In genomic region chr2:116893988-116894363, GRCm38 (mm10) we compare ENCODE assay signal across 7 mouse cellular contexts. TPM values are rescaled to one million over a fixed set of nuclear protein-coding genes. Genes with fewer than 3 reads are reported as not detected.
A peak's percentile ranks its signal among the peaks of the same experiment; 100 is the strongest.
DNase-seq lines count a peak whose midpoint lies in the region; ATAC-seq and TF ChIP-seq lines count a peak whose summit lies in the region.

No protein-coding gene starts in this region.

- no peak overlapping the region; the same call in 1 of the 2 replicates for H3K9ac ChIP-seq in heart, embryonic 15.5 days
- H3K9ac ChIP-seq in stomach, postnatal 0 days (ENCODE audit: low read length): no peak overlapping the region

- H3K27ac ChIP-seq in heart, embryonic 15.5 days: no peak overlapping the region
- no peak overlapping the region for H3K27ac ChIP-seq in stomach, postnatal 0 days (replicated peaks)

- 3% methylated on average over 9 of the region's 9 CpGs for WGBS in heart, embryonic 15.5 days
- 3% methylated on average over 9 of the region's 9 CpGs for WGBS in stomach, postnatal 0 days

- H3K27me3 ChIP-seq in heart, embryonic 15.5 days: peaks cover 13% of the 10 kb centered on the region
- H3K27me3 ChIP-seq in megakaryocyte, embryonic 14.5 days (replicated peaks): peaks cover 11% of the 10 kb centered on the region
- no peaks in the 10 kb centered on the region for H3K27me3 ChIP-seq in stomach, postnatal 0 days (ENCODE audit: control insufficient read depth, insufficient read depth, low read length)

- peak; percentile 83 for TF ChIP-seq CTCF in stomach, postnatal 0 days (IDR thresholded peaks at IDR 0.05; ENCODE audit: low read depth)

- DNase-seq in 3T3-L1 (ENCODE audit: low read depth, low spot score): peak; percentile 68
- DNase-seq in CD4-positive helper T cell, adult 2 months (ENCODE audit: low read depth, low spot score): peak; percentile 39
- peak; percentile 32 to 52 for DNase-seq in cerebellum, postnatal 25 days
- DNase-seq in kidney, postnatal 25 days: peak; percentile 40 to 44
- peak; percentile 49 for DNase-seq in stomach, postnatal 0 days (ENCODE audit: low spot score)

- peak overlapping the region; percentile 69 for H3K4me2 ChIP-seq in heart, embryonic 15.5 days
- peak overlapping the region; percentile 46 for H3K4me2 ChIP-seq in stomach, postnatal 0 days (replicated peaks; ENCODE audit: low read depth)

- peak overlapping the region; percentile 36 for H3K4me3 ChIP-seq in heart, embryonic 15.5 days
- peak overlapping the region; percentile 89 for H3K4me3 ChIP-seq in megakaryocyte, embryonic 14.5 days (replicated peaks)
- H3K4me3 ChIP-seq in stomach, postnatal 0 days (ENCODE audit: low read depth, low read length): peak overlapping the region; percentile 10; the same call in 1 of the 2 replicates

- no peaks in the 10 kb centered on the region for H3K36me3 ChIP-seq in heart, embryonic 15.5 days
- no peaks in the 10 kb centered on the region for H3K36me3 ChIP-seq in megakaryocyte, embryonic 14.5 days (replicated peaks; ENCODE audit: low read length)
- no peaks in the 10 kb centered on the region for H3K36me3 ChIP-seq in stomach, postnatal 0 days (ENCODE audit: control insufficient read depth, insufficient read depth, low read length)

- H3K4me1 ChIP-seq in heart, embryonic 15.5 days (replicated peaks): peaks cover 4% of the 10 kb centered on the region; the same call in 1 of the 2 replicates
- peaks cover 25% of the 10 kb centered on the region for H3K4me1 ChIP-seq in megakaryocyte, embryonic 14.5 days
- no peaks in the 10 kb centered on the region for H3K4me1 ChIP-seq in stomach, postnatal 0 days (replicated peaks; ENCODE audit: control insufficient read depth, insufficient read depth)

- ATAC-seq in heart, embryonic 15.5 days (replicated peaks; ENCODE audit: insufficient number of reproducible peaks, insufficient read depth, low FRiP score, low read depth): 0 out of 2 replicates have a peak, but pooled peaks have one; percentile 31
- peak; percentile 71; the same call in 1 of the 2 replicates for ATAC-seq in stomach, postnatal 0 days (ENCODE audit: low FRiP score, low TSS enrichment)

- no peak for TF ChIP-seq EP300 in stomach, postnatal 0 days (optimal IDR thresholded peaks at IDR 0.05)

- no peaks in the 10 kb centered on the region for H3K9me3 ChIP-seq in heart, embryonic 15.5 days (replicated peaks)
- no peaks in the 10 kb centered on the region for H3K9me3 ChIP-seq in megakaryocyte, embryonic 14.5 days
- H3K9me3 ChIP-seq in stomach, postnatal 0 days (ENCODE audit: control insufficient read depth, low read length): no peaks in the 10 kb centered on the region

RNA-seq across cellular contexts. Expression of gene Tmco5, which starts 15.5 kb away (rescaled TPM):
- not detected in 2 replicates for polyA plus RNA-seq in heart, embryonic 15.5 days (2015; fragmentation: Nextera tagmentation; extraction: Ambion mirVana)
- polyA plus RNA-seq in megakaryocyte, embryonic 14.5 days (2012; ENCODE audit: insufficient read depth, low replicate concordance): not detected in 2 replicates
- not detected in 2 replicates for polyA plus RNA-seq in stomach, postnatal 0 days (2015; fragmentation: Nextera tagmentation; extraction: Ambion mirVana)

Comparison
In these comparisons a context has a peak if more than half of its experiments do, and no peak if none do; other contexts are left out.
1. H3K4me3 ChIP-seq: peak in every context shown above with its lines; median percentile 89 in megakaryocyte, embryonic 14.5 days; 36 in heart, embryonic 15.5 days; 10 in stomach, postnatal 0 days.